Mouse (Mus musculus) spleen, adult 12 weeks (tissue): Measurements from ENCODE around the gene Bcl10.
"Not testable (repeated sequence)": the region's sequence is repeated elsewhere in the genome, so short reads cannot be mapped to it uniquely, and the experiment has no call there.

Experiments
- DNase-seq: peaks from one replicate; pipeline ENCODE4 v3.0.0; 2022; ENCODE audit warnings: low spot score

Gene Bcl10

DNA sequence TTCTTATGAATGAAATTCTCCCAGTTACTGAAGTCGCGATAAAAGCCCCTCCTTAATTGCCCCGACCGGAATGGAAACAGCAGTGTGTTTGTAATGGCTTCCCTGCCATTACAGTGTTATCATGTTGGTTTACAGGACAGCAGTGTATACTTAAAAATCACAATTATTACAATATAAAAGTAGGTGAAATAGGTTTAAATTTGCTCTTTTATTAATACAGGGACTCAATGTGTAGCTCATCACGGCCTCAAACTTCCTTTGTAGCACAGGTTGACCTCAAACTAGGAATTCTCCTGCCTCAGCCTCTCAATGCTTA is 28.2 kb downstream of the Bcl10 start:
- no peak for DNase-seq

DNA sequence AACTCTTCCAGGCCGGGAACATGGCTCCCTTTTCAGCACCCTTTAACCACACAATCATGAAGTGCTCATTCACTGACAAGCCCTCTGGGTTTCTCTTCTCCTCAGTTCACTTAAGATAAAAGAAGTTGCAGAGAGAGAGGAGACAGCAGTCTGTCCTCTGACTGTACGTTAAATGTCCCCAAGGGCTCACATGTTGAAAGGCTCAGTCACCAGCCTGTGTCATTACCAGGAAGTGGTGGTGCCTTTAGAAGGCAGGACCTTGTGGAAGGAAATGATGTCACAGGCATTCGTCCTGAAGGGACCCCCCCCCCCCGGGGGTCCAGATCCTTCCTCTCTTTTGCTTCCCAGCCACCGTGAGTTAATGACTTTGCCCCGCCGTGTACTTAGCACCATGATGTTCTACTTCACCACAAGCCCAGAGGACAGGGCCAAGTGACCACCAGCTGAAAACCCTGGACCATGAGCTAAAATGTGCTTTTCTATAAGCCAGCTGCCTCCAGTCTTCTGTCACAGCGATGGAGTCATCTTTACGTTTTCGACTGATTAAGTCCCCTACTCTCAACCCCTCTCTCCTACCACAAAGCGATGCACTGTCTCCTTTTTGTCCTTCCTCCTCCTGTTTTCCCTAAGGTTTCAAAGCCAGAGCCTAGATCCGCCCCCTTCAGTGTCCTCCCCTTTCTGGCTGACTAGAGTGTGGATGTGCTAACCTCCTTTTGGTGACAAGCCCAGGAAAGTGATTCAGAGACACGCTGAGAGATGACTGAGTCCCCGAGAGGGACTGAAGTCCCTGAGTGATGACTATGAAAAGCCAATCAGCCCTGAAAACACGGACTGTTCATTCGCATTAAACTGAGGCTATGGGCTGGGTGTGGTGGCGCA is 28.9 kb downstream of the Bcl10 start:
- DNase-seq = no peak

DNA sequence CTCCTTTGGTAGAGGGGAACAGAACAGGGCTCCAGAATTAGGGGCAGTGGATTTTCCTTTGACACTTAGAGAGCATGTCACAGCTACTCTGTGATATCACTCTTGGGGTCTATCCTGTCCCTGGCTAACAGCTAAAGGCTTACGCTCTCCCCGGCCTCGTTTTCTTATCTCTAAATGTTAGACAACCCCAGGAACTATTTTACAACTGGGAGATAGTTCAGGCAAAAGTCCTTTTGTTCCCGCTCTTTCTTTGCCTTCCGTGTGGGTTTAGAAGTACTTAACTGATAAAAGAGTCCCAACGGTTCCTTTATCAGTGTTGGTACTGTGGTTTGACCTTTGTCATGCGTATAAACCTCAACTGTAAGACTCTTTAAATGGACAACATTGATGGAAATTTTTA is 30.3 kb downstream of the Bcl10 start:
- no peak for DNase-seq

DNA sequence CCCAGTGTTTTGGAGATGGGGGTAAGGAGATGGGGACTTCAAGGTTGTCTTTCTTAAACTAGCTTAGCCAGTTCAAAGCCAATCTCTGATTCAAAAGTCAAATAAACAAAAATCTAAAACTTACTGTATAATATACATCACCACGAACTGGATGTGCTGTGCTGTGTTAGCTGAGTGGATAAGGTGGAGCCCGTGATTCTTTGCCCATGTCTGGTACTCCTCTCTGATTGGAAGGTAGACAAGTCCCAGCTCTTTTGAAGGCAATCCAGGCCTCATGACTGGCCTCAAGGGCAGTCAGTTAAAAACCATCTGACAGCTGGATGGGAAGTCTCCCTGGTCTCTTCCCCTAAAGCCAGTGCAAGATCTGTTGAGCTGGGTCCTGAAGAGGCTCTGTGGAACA is 30.8 kb downstream of the Bcl10 start:
- DNase-seq = no peak

DNA sequence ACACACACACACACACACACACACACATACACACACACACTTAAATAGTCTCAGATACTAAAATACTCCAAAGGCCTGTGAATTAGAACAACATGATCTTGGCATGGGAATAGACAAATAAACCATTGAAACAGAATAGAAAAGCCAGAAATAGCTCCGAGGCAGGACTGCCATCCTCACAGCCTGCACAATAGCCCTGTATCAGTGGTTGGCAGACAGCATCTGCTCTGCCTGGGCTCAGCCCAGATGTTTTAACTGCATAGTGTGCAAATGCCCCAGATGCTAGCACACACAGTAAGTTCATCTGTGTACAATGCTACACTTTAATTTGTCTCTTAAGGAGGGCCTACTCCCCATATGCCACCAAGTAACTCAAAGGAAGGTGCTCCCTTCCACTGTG is 37.2 kb downstream of the Bcl10 start:
- DNase-seq = no peak

DNA sequence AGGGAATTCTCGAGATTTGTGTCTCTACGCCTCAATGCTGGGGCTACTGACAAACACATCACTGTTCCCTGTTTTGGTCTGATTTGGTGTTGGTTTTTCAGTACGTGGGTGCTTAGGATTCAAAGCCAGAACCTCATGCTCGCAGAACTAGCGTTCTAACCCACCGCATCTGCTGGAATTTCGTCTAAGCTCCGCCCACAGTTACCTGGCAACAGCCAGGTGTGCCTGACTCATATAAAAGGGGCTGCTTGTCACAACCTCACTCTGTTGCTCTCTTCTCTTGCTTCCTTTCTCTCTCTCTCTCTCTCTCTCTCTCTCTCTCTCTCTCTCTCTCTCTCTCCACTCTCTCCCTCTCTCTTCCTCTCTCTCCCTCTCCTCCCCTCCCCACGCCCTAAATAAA is 39.8 kb downstream of the Bcl10 start:
- no peak for DNase-seq

DNA sequence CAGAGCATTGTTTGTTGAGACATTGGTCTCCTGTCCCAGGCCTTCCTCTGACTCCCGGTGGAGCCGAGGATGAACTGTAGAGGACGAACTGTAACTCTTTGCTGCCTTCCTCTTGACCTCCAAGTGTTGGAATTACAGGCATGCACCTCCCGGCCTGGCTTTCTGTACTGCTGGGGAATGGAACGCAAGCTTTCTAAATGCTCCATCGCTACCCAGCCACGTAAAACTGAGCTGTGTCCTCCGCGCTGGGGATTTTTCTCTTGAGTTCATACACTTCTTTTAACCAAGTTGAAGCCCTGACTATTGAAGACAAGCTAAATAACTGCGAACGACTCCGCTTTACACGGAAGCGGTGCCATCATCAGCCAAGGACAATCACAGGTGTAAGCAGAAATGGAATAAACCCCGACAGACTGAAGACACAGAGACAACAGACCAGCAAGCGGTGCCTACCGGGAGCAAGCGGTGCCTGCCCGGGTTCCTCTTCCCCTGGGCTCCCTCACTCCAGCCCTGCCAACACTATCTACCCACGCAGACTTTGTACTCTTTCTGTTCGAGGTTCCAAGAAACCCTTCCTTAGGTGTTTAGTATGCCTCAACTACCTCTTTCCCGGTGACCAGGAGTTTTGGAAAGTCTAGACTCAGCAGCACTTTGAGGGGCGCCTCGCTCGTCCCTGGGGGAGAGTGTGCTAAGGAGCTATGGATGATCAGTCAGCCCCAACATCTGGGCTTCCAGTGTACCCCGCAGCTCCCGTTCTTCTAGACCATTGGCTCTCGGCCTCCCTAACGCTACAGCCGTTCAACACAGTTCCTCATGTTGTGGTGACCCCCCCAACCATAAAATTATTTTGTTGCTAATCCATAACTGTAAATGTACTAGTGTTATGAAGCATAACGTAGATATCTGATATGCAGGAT is 40.8 kb downstream of the Bcl10 start:
- no peak for DNase-seq

DNA sequence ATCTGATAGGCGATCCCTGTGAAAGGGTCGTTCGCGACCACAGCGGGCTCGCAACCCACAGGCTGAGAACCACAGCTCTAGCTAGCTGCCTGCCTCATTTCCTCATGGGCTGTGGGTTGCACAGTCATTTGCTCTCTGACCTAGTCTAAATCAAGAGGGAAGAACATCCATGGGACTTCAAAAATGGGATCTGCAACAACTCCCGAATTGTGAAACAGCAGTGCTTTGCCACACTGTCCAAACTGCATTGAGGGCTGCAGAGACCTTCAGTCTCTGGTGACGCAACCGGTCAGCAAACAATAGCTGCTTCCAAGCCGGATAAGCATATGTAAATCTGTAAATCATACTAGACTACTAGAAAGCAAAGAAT is 41.4 kb downstream of the Bcl10 start:
- no peak for DNase-seq

DNA sequence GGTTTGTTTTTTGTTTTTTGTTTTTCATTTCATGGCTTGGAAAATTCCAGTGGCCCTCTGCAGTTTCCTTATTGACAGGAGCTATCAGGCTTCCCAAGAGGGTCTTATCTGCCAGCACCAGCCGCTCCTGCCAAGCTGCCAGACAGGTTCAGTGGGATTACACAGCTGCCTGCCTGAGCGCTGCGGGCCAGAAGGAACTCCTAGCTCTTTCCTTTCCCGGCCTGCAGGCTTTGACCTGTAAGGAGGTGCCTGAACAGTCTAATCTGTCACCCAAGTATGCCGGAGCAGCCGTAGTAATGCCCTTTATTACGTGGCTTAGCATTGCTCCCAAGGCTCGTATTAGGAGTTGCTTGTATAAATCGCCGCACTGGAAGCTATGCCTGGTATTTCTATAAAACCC is 41.9 kb downstream of the Bcl10 start:
- no peak for DNase-seq

DNA sequence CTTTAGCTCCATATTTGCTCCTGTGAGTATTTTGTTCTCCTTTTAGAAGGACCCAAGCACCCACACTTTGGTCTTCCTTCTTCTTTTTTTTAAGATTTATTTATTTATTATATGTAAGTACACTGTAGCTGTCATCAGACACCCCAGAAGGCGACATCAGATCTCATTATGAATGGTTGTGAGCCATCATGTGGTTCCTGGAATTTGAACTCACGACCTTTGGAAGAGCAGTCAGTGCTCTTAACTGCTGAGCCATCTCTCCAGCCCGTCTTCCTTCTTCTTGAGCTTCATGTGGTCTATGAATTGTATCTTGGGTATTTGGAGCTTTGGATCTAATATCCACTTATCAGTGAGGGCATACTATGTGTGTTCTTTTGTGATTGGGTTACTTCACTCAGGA is 43.0 kb downstream of the Bcl10 start:
- not testable (repeated sequence) for DNase-seq

DNA sequence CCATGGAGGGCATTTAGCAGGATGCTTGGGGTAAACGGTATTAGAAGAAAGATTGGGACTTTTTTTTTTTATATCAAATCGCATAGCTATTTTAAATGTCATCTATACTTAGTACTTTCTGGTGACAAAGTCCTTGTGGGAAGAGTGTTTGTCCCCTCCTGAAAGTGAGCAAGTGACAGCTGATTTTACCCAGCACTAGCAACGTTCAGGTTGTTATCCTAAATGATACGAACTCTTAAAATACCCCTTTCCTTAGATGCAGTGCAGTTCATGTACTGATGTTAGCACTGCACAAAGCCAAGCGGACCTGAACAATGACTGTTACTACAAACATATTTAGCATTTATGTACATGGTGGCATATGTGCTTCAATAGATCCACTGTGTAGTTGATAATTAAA is 44.2 kb downstream of the Bcl10 start:
- DNase-seq = no peak

DNA sequence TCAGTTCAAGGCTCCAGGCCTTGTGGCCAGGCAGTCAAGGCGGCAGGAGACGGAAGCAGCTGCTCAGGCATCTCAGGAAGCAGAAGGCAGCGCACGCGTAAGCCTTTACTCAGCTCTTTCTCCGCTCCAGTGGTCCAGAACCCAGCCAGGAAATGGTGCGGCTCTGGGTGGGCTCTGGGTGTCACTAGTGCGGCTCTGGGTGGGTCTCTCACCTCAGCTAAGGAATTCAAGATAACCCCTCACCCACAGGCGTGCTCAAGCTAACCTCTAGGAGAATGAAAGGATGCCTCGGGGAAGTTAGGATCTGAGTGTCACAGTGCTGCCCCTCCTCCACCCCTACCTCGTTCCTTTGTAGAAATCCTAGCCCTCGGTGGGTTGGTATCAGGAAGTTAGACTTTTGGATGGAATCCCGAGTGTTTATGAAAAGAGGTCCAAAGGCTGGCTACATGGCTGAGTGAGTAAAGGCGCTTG is 46.5 kb downstream of the Bcl10 start:
- DNase-seq = no peak

DNA sequence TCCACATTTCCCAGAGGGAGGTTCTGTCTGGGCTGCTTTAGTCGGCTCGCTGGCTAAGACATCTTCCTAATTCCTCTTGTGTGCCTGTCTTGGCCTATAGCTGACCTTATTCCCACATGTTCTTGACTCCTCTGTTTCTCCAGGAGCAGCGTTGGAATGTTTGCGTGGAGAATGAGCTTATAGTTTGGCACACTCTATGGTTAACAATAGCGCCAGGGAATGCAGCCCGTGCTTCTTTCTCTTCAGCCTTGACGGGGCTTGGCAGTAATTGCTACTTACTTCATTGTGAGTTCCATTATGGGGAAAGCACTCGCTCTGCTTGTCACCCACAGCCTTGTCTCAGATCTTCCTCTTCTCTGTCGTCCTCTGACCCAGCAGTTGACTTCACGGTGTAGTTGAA is 48.9 kb downstream of the Bcl10 start:
- no peak for DNase-seq

DNA sequence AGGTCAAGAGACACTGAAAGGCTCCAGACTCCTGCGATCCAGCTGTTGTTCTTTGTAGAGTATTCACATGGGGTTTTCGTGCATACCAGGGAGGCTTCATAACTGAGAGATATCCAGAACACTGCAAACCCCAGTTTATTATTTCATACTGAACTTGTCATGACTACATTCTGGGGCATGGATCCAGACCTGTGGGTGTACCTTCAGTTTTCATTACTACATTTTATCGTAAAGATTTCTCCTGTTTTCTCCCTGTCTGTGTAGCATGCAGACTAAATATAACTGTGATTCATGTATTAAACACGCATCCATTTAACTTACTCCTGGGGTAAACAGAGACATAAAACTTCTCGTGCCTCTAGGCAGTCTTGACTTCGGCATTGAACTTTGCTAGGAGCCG is 52.4 kb downstream of the Bcl10 start:
- DNase-seq = no peak
